In the genomic region with DNA sequence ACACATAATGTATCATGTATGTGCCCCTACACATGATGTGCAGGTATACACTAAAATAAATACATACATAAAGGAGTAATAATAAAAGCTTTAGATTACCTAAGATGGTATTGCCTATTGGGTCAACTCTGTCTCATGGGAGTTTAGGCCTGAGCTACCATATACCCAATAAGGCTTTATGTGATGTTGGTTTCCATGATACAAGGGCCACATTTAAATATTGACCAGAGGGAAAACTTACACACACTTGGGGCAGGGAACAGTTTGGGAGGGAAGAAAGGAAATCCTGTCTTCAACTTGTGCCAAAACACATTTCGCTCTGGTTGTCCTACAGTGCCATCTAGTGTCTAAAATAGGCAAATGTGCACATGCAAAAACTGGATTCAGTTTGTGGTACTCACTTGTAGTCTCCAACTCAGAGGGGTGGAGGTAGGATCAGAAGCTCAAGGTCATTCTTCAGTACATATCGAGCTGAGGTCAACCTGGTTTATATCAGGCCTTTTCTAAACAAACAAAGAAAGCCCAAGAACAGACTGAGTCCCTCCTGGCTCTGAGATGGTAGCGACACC, we compare ENCODE assay signal across 8 mouse cellular contexts. TPM values are rescaled to one million over a fixed set of nuclear protein-coding genes. Genes with fewer than 3 reads are reported as not detected.
A peak's percentile ranks its signal among the peaks of the same experiment; 100 is the strongest.
DNase-seq lines count a peak whose midpoint lies in the region; ATAC-seq and TF ChIP-seq lines count a peak whose summit lies in the region.
"Had no signal": no experiment of that assay in that cellular context is flagged by ENCODE, and none has a peak within 500 bp of the region (broad histone marks: within the 10 kb centered on the region; RNA-seq: fewer than 3 reads in every experiment).

No protein-coding gene starts in this region.

- TF ChIP-seq CTCF in Patski (IDR thresholded peaks at IDR 0.05): peak; percentile 80

- intact Hi-C loops in heart, postnatal 36 days (cut with DNase I): loop anchor here (2.0 to 10.0 kb wide), 5 partner anchors 99 to 881 kb away; no protein-coding TSS in a partner anchor
- intact Hi-C loops in left cerebral cortex, postnatal 14 days (cut with DNase I): loop anchor here (5.0 to 10.0 kb wide), 2 partner anchors 589 to 881 kb away; no protein-coding TSS in a partner anchor

- POLR2A ChIA-PET in Patski (lab: Charles Lee): no interaction called here

- CTCF ChIA-PET in Patski (lab: Charles Lee): interaction anchor here (1.3 to 1.7 kb wide), 2 partner anchors 10 to 38 kb away, joined by 3 to 4 read pairs; no protein-coding TSS in a partner anchor

- in situ Hi-C loops in Patski (cut with MboI; ENCODE audit: low pct_unique_long_range_greater_than_20kb): loop anchor here (5.0 to 10.0 kb wide), 3 partner anchors 456 to 1059 kb away; no protein-coding TSS in a partner anchor

- ATAC-seq in Patski: no peak

- DNase-seq in right cerebral cortex, adult 18-20 months: peak; percentile 14
- DNase-seq in right cerebral cortex, postnatal 14 days: no peak
- DNase-seq in Patski (ENCODE audit: low read depth, low spot score): no peak
- DNase-seq in cerebellum, adult 9-11 months: peak; percentile 25
- DNase-seq in heart, postnatal 36 days: peak; percentile 23 to 25
- DNase-seq in left cerebral cortex, postnatal 14 days (ENCODE audit: low spot score in 2 of 2): peak; percentile 44 to 48
- DNase-seq in retina, postnatal 7 days (ENCODE audit: low read depth, low spot score): peak; percentile 49

- peaks cover 5% of the 10 kb centered on the region for H3K27me3 ChIP-seq in Patski
- H3K27me3 ChIP-seq: heart, embryonic 15.5 days had no signal

RNA-seq across cellular contexts. Expression of gene Cdkl5, which starts 38.8 kb away (rescaled TPM):
- polyA plus RNA-seq in Patski (2021): 6.9 TPM
- total RNA-seq in heart, postnatal 36 days (2021): 1 to 10 TPM; 5.0 to 5.9 TPM
- total RNA-seq in left cerebral cortex, postnatal 14 days (2021): 100 to 1,000 TPM; 151 to 161 TPM

Comparison
In these comparisons a context has a peak if more than half of its experiments do, and no peak if none do; other contexts are left out.
1. DNase-seq: peak in right cerebral cortex, adult 18-20 months (single experiment), cerebellum, adult 9-11 months (single experiment), heart, postnatal 36 days (2 of 2), left cerebral cortex, postnatal 14 days (2 of 2) and retina, postnatal 7 days (single experiment); none in right cerebral cortex, postnatal 14 days (single experiment) and Patski (single experiment).
2. RNA of gene Cdkl5, which starts 38.8 kb away (total RNA-seq): 151 to 161 TPM in left cerebral cortex, postnatal 14 days; 5.0 to 5.9 TPM in heart, postnatal 36 days; every median in the first group is over 10 times any median in the second.